In the genomic region with DNA sequence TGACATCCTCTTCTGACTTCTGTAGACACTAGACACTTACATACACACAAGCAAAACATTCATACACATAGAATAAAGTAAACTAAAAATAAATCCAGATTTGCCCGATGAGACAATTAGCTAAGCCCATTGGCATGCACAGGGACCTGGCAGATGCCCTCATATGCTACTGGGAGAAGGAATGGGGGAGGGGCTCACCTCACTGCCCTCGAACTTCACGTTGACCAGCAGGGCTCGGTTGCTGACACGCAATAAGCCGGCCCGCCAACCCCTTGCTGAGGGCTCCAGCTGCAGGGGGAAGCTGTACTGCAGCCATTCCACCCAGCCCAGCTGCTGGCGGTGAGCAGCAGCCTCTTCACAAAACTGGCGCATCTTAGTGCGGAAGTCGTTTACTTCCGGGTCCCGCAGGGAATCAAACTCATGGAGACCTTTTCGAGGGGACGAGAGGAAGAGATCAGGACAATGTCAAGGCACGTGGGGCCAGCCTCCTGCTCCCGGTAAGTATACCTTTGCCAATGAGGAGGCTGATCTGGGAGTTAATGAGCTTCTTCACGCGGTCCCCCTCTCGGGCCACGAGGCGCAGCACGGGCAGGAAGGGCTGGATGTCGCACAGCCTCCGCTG, we compare ENCODE assay signal across 23 mouse cellular contexts. TPM values are rescaled to one million over a fixed set of nuclear protein-coding genes. Genes with fewer than 3 reads are reported as not detected.
DNase-seq lines count a peak whose midpoint lies in the region; ATAC-seq and TF ChIP-seq lines count a peak whose summit lies in the region.
"Had no signal": no experiment of that assay in that cellular context is flagged by ENCODE, and none has a peak within 500 bp of the region (broad histone marks: within the 10 kb centered on the region; RNA-seq: fewer than 3 reads in every experiment).

No protein-coding gene starts in this region.

- ATAC-seq in heart, embryonic 12.5 days (ENCODE audit: insufficient number of reproducible peaks, low FRiP score), result no peak
- no peak for ATAC-seq in lung, embryonic 14.5 days (ENCODE audit: insufficient read depth)
- ATAC-seq: hindbrain, embryonic 16.5 days; midbrain, embryonic 13.5 days had no signal

- WGBS in heart, embryonic 12.5 days, result 58% methylated on average over 25 of the region's 25 CpGs
- 60% methylated on average over 25 of the region's 25 CpGs for WGBS in lung, embryonic 14.5 days
- 76% methylated on average over 25 of the region's 25 CpGs for WGBS in forebrain, embryonic 10.5 days

- peak overlapping the region; percentile 19 for H3K4me2 ChIP-seq in heart, embryonic 12.5 days
- H3K4me2 ChIP-seq in lung, embryonic 14.5 days, result 0 out of 2 replicates have a peak overlapping the region, but pooled peaks have one; percentile 1
- H3K4me2 ChIP-seq: embryonic facial prominence, embryonic 13.5 days; limb, embryonic 15.5 days; midbrain, embryonic 13.5 days had no signal

- H3K4me3 ChIP-seq in heart, embryonic 12.5 days, result no peak overlapping the region
- H3K4me3 ChIP-seq in lung, embryonic 14.5 days (ENCODE audit: low read depth, low read length), result no peak overlapping the region
- peak overlapping the region; percentile 64 for H3K4me3 ChIP-seq in E14TG2a.4 (replicated peaks; ENCODE audit: low read length)
- H3K4me3 ChIP-seq in forebrain, embryonic 10.5 days, result no peak overlapping the region
- H3K4me3 ChIP-seq: embryonic facial prominence, embryonic 13.5 days; gastrocnemius, adult 2 months; limb, embryonic 15.5 days; midbrain, embryonic 13.5 days had no signal

- DNase-seq in heart, adult 9 months (ENCODE audit: low spot score in 2 of 2), result no peak
- DNase-seq in lung, embryonic 14.5 days, result no peak
- no peak for DNase-seq in lung, postnatal 25 days (ENCODE audit: low spot score)
- peak; percentile 22 for DNase-seq in NIH3T3 (ENCODE audit: low read depth)
- DNase-seq in forebrain, embryonic 10.5 days (ENCODE audit: extremely low spot score, low spot score), result no peak
- no peak for DNase-seq in urinary bladder, postnatal 10 days (ENCODE audit: low spot score)
- DNase-seq: adrenal gland, postnatal 14 days; B cell, adult 2 months; cerebellum, adult 18-20 months; gastrocnemius, adult 2 months; kidney, adult 11 months; layer of hippocampus, postnatal 36 days; retina, postnatal 1 day; right cerebral cortex, postnatal 4 days; thymus, adult 2 months had no signal

- no peaks in the 10 kb centered on the region for H3K27me3 ChIP-seq in heart, embryonic 12.5 days (replicated peaks)
- no peaks in the 10 kb centered on the region for H3K27me3 ChIP-seq in lung, embryonic 14.5 days (ENCODE audit: insufficient read depth, low read length)
- H3K27me3 ChIP-seq in E14TG2a.4 (ENCODE audit: insufficient read depth, low read length), result peaks cover 41% of the 10 kb centered on the region
- H3K27me3 ChIP-seq in forebrain, embryonic 10.5 days (ENCODE audit: poor library complexity, severe bottlenecking), result no peaks in the 10 kb centered on the region
- H3K27me3 ChIP-seq: embryonic facial prominence, embryonic 13.5 days; limb, embryonic 15.5 days; midbrain, embryonic 13.5 days had no signal

- H3K27ac ChIP-seq in heart, embryonic 12.5 days (ENCODE audit: poor library complexity, severe bottlenecking), result no peak overlapping the region
- H3K27ac ChIP-seq in lung, embryonic 14.5 days (ENCODE audit: low read depth), result no peak overlapping the region
- no peak overlapping the region for H3K27ac ChIP-seq in forebrain, embryonic 10.5 days
- H3K27ac ChIP-seq: embryonic facial prominence, embryonic 13.5 days; gastrocnemius, adult 2 months; kidney, postnatal 0 days; limb, embryonic 15.5 days; macrophage; midbrain, embryonic 13.5 days had no signal

- peaks cover 16% of the 10 kb centered on the region; the same call in 1 of the 2 replicates for H3K4me1 ChIP-seq in heart, embryonic 12.5 days (replicated peaks)
- H3K4me1 ChIP-seq in lung, embryonic 14.5 days (ENCODE audit: insufficient read depth), result no peaks in the 10 kb centered on the region
- peaks cover 63% of the 10 kb centered on the region for H3K4me1 ChIP-seq in E14TG2a.4 (replicated peaks; ENCODE audit: low read depth, low read length)
- peaks cover 7% of the 10 kb centered on the region; the same call in 1 of the 2 replicates for H3K4me1 ChIP-seq in forebrain, embryonic 10.5 days
- H3K4me1 ChIP-seq: limb, embryonic 15.5 days; midbrain, embryonic 13.5 days had no signal

- no peak for TF ChIP-seq CTCF in lung, embryonic 14.5 days (IDR thresholded peaks at IDR 0.05; ENCODE audit: low read depth)
- no peak for TF ChIP-seq CTCF in E14TG2a.4 (conservative IDR thresholded peaks at IDR 0.05; ENCODE audit: low read length)

- H3K36me3 ChIP-seq in heart, embryonic 12.5 days, result peaks cover 4% of the 10 kb centered on the region
- H3K36me3 ChIP-seq in lung, embryonic 14.5 days (ENCODE audit: insufficient read depth), result no peaks in the 10 kb centered on the region
- no peaks in the 10 kb centered on the region for H3K36me3 ChIP-seq in E14TG2a.4 (ENCODE audit: insufficient read depth, low read length)
- no peaks in the 10 kb centered on the region for H3K36me3 ChIP-seq in forebrain, embryonic 10.5 days (replicated peaks)

- H3K9ac ChIP-seq in heart, embryonic 12.5 days, result no peak overlapping the region
- no peak overlapping the region for H3K9ac ChIP-seq in lung, embryonic 14.5 days
- H3K9ac ChIP-seq: embryonic facial prominence, embryonic 13.5 days; limb, embryonic 15.5 days; midbrain, embryonic 13.5 days had no signal

- H3K9me3 ChIP-seq in heart, embryonic 12.5 days (replicated peaks), result no peaks in the 10 kb centered on the region
- H3K9me3 ChIP-seq in lung, embryonic 14.5 days (ENCODE audit: low read depth, low read length), result no peaks in the 10 kb centered on the region
- H3K9me3 ChIP-seq in E14TG2a.4 (ENCODE audit: low read length), result no peaks in the 10 kb centered on the region
- H3K9me3 ChIP-seq in forebrain, embryonic 10.5 days, result no peaks in the 10 kb centered on the region
- H3K9me3 ChIP-seq: embryonic facial prominence, embryonic 13.5 days; limb, embryonic 15.5 days; midbrain, embryonic 13.5 days had no signal

RNA-seq across cellular contexts. Expression of gene Pik3cd, which starts 42.8 kb away (rescaled TPM):
- 3.5 and 3.7 TPM in 2 replicates for polyA plus RNA-seq in heart, embryonic 12.5 days (2016; fragmentation: Nextera tagmentation; extraction: Ambion mirVana)
- 4.9 and 5.5 TPM in 2 replicates for polyA plus RNA-seq in lung, embryonic 14.5 days (2014; fragmentation: Nextera tagmentation; extraction: Ambion mirVana)
- polyA plus RNA-seq in forebrain, embryonic 10.5 days (2016; fragmentation: Nextera tagmentation; extraction: Ambion mirVana), result 4.3 and 4.6 TPM in 2 replicates
